Comparison of ENCODE assay signal across 19 mouse cellular contexts in the genomic region with DNA sequence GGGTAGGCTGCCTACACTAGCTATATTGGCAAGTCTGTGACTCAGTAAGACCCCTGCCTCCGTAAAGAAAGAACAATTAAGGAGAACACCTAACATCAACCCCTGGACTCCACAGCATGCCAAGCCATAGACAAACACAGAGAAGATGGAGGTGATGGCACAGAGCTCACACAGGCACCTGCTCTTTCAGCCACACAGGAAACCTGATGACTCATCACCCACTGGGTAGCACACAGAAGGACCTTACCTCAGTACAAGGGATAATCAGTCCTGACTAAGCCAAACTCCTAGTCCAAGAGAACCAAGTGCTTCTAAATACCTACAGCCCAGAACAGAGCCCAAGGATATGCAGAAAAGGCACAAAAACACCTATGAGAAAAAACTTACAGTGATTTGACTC. TPM values are rescaled to one million over a fixed set of nuclear protein-coding genes. Genes with fewer than 3 reads are reported as not detected.
A peak's percentile ranks its signal among the peaks of the same experiment; 100 is the strongest.
DNase-seq lines count a peak whose midpoint lies in the region; ATAC-seq and TF ChIP-seq lines count a peak whose summit lies in the region.
"Had no signal": no experiment of that assay in that cellular context is flagged by ENCODE, and none has a peak within 500 bp of the region (broad histone marks: within the 10 kb centered on the region; RNA-seq: fewer than 3 reads in every experiment).

No protein-coding gene starts in this region.

- peaks cover 11% of the 10 kb centered on the region for H3K4me1 ChIP-seq in kidney, adult 2 months (ENCODE audit: control insufficient read depth, insufficient read depth, low read length)
- 0 out of 4 replicates have a peak, but pooled peaks cover 0 to 3% of the 10 kb centered on the region in 2 experiments for H3K4me1 ChIP-seq in MEL (ENCODE audit: control insufficient read depth in 1 of 2, insufficient read depth in 2 of 2, low read length in 2 of 2)
- H3K4me1 ChIP-seq in lung, postnatal 0 days (ENCODE audit: insufficient read depth, low read depth, low read length): no peaks in the 10 kb centered on the region

- no peak overlapping the region for H3K4me3 ChIP-seq in kidney, adult 2 months (ENCODE audit: insufficient read depth, low read depth, low read length)
- no peak overlapping the region for H3K4me3 ChIP-seq in MEL (ENCODE audit: control insufficient read depth in 1 of 2, insufficient read depth in 1 of 2, low read depth in 2 of 2, low read length in 2 of 2)
- no peak overlapping the region for H3K4me3 ChIP-seq in lung, postnatal 0 days (ENCODE audit: low read depth, low read length)
- H3K4me3 ChIP-seq: embryonic facial prominence, embryonic 13.5 days; forebrain, embryonic 12.5 days; heart, adult 2 months; hindbrain, embryonic 10.5 days had no signal

- no peaks in the 10 kb centered on the region for H3K36me3 ChIP-seq in kidney, adult 2 months (ENCODE audit: control insufficient read depth, insufficient read depth, low read length)
- H3K36me3 ChIP-seq in MEL (ENCODE audit: control insufficient read depth in 1 of 2, insufficient read depth in 2 of 2, low read length in 2 of 2): no peaks in the 10 kb centered on the region; a peak in 1 of 4 replicates
- no peaks in the 10 kb centered on the region for H3K36me3 ChIP-seq in lung, postnatal 0 days (ENCODE audit: insufficient read depth, low read length)
- H3K36me3 ChIP-seq: embryonic facial prominence, embryonic 13.5 days; forebrain, embryonic 12.5 days had no signal

- no peak overlapping the region for H3K4me2 ChIP-seq in lung, postnatal 0 days (replicated peaks; ENCODE audit: low read depth, low read length)
- H3K4me2 ChIP-seq: embryonic facial prominence, embryonic 13.5 days; forebrain, embryonic 12.5 days; heart, embryonic 11.5 days; hindbrain, embryonic 14.5 days had no signal

- no peak for TF ChIP-seq RAD21 in MEL (IDR thresholded peaks at IDR 0.05; ENCODE audit: low read depth, low read length)

- no peaks in the 10 kb centered on the region for H3K27me3 ChIP-seq in kidney, adult 2 months (replicated peaks; ENCODE audit: control insufficient read depth, insufficient read depth, low read length)
- no peaks in the 10 kb centered on the region for H3K27me3 ChIP-seq in MEL (ENCODE audit: control insufficient read depth in 1 of 2, insufficient read depth in 2 of 2, low read length in 2 of 2)
- H3K27me3 ChIP-seq in lung, postnatal 0 days (replicated peaks; ENCODE audit: insufficient read depth, low read length): no peaks in the 10 kb centered on the region
- H3K27me3 ChIP-seq: embryonic facial prominence, embryonic 13.5 days; forebrain, embryonic 12.5 days had no signal

- TF ChIP-seq EP300 in MEL (IDR thresholded peaks at IDR 0.05; ENCODE audit: low read depth in 1 of 2, low read length in 2 of 2): no peak
- no peak for TF ChIP-seq EP300 in lung, postnatal 0 days (IDR thresholded peaks at IDR 0.05)

- H3K79me2 ChIP-seq in MEL (ENCODE audit: control insufficient read depth, insufficient read depth, low read length, poor library complexity): no peaks in the 10 kb centered on the region

- H3K9me3 ChIP-seq in MEL (replicated peaks; ENCODE audit: insufficient read depth, low read length): no peaks in the 10 kb centered on the region
- H3K9me3 ChIP-seq in lung, postnatal 0 days (ENCODE audit: low read length): no peaks in the 10 kb centered on the region
- H3K9me3 ChIP-seq: embryonic facial prominence, embryonic 13.5 days; forebrain, embryonic 12.5 days; G1E; hindbrain, embryonic 10.5 days had no signal

- H3K27ac ChIP-seq in kidney, adult 2 months (ENCODE audit: insufficient read depth, low read depth, low read length): no peak overlapping the region
- H3K27ac ChIP-seq in MEL (ENCODE audit: control insufficient read depth, low read depth, low read length): no peak overlapping the region
- no peak overlapping the region for H3K27ac ChIP-seq in lung, postnatal 0 days (ENCODE audit: low read length)
- H3K27ac ChIP-seq: embryonic facial prominence, embryonic 13.5 days; forebrain, embryonic 12.5 days; heart, adult 2 months; hindbrain, embryonic 10.5 days; hindbrain, embryonic 14.5 days had no signal

- ATAC-seq in lung, postnatal 0 days: no peak
- ATAC-seq: forebrain, embryonic 16.5 days; intestine, postnatal 0 days had no signal

- no peak for TF ChIP-seq CTCF in kidney, adult 2 months (conservative IDR thresholded peaks at IDR 0.05; ENCODE audit: insufficient read depth, insufficient read length, low read depth, low read length)
- no peak for TF ChIP-seq CTCF in MEL (IDR thresholded peaks at IDR 0.05 in 2 of 3, conservative IDR thresholded peaks at IDR 0.05 in 1 of 3; ENCODE audit: control insufficient read depth in 1 of 3, insufficient read depth in 1 of 3, low read depth in 2 of 3, low read length in 3 of 3, poor library complexity in 1 of 3, severe bottlenecking in 1 of 3)
- TF ChIP-seq CTCF in lung, postnatal 0 days (IDR thresholded peaks at IDR 0.05): no peak

- WGBS in kidney, adult 2 months: 92% methylated on average over 1 of the region's 1 CpGs
- 81% methylated on average over 1 of the region's 1 CpGs for WGBS in lung, postnatal 0 days

- peak; percentile 30 to 44 for DNase-seq in cerebellum, adult 18-20 months
- DNase-seq in cerebellum, postnatal 4 days (ENCODE audit: low spot score in 2 of 2): no peak
- peak; percentile 37 for DNase-seq in kidney, adult 2 months
- DNase-seq in kidney, adult 9 months: no peak
- DNase-seq in MEL (ENCODE audit: low read depth, low spot score): peak; percentile 17
- DNase-seq in cerebellum, adult 9-11 months: peak; percentile 40
- no peak for DNase-seq in layer of hippocampus, adult 9-11 months
- DNase-seq in lung, postnatal 0 days (ENCODE audit: low spot score): no peak
- DNase-seq: adrenal gland, postnatal 14 days; gastrocnemius, postnatal 10 days; heart, adult 2 months had no signal

- TF ChIP-seq POLR2A in kidney, adult 2 months (IDR thresholded peaks at IDR 0.05; ENCODE audit: low read depth, low read length): no peak
- no peak for TF ChIP-seq POLR2A in MEL (IDR thresholded peaks at IDR 0.05; ENCODE audit: control insufficient read depth in 1 of 2, insufficient read depth in 1 of 2, low read depth in 1 of 2, low read length in 2 of 2, poor library complexity in 1 of 2)

- no peak overlapping the region for H3K9ac ChIP-seq in MEL (ENCODE audit: control insufficient read depth, low read depth, low read length, poor library complexity, severe bottlenecking)
- H3K9ac ChIP-seq in lung, postnatal 0 days (replicated peaks; ENCODE audit: low read depth): no peak overlapping the region
- H3K9ac ChIP-seq: embryonic facial prominence, embryonic 13.5 days; forebrain, embryonic 12.5 days; hindbrain, embryonic 14.5 days had no signal

TF ChIP-seq in MEL, 35 proteins besides CTCF, POLR2A, EP300 and RAD21:
- TF ChIP-seq JUND (IDR thresholded peaks at IDR 0.05; ENCODE audit: low read depth, low read length): no peak
- no peak for TF ChIP-seq POLR2AphosphoS2 (IDR thresholded peaks at IDR 0.05; ENCODE audit: low read length)
- TF ChIP-seq RCOR1 (IDR thresholded peaks at IDR 0.05; ENCODE audit: low read depth, low read length): no peak
- no peak for TF ChIP-seq GABPA (IDR thresholded peaks at IDR 0.05; ENCODE audit: low read depth, low read length)
- no peak for TF ChIP-seq MAFK (IDR thresholded peaks at IDR 0.05; ENCODE audit: borderline replicate concordance, low read depth, low read length)
- TF ChIP-seq ELF1 (IDR thresholded peaks at IDR 0.05; ENCODE audit: low read depth, low read length): no peak
- no peak for TF ChIP-seq NRF1 (IDR thresholded peaks at IDR 0.05; ENCODE audit: insufficient read depth, low read depth, low read length, poor library complexity, severe bottlenecking)
- no peak for TF ChIP-seq KAT2A (conservative IDR thresholded peaks at IDR 0.05; ENCODE audit: low read depth, low read length)
- no peak for TF ChIP-seq ETS1 (IDR thresholded peaks at IDR 0.05; ENCODE audit: low read depth, low read length)
- TF ChIP-seq ZNF384 (IDR thresholded peaks at IDR 0.05; ENCODE audit: low read depth, low read length): no peak
- no peak for TF ChIP-seq HCFC1 (IDR thresholded peaks at IDR 0.05; ENCODE audit: low read depth, low read length)
- no peak for TF ChIP-seq TAL1 (IDR thresholded peaks at IDR 0.05; ENCODE audit: low read length)
- no peak for TF ChIP-seq TBP (IDR thresholded peaks at IDR 0.05; ENCODE audit: low read depth, low read length)

RNA-seq across cellular contexts. Expression of a gene that starts 50.2 kb away (rescaled TPM):
- 3.3 and 4.4 TPM in 2 replicates for polyA plus RNA-seq in kidney, adult 2 months (2012; rRNA removed)
- 11.0 and 11.3 TPM in 2 replicates for total RNA-seq in MEL (2012; rRNA removed)
- polyA plus RNA-seq in MEL (2012; ENCODE audit: insufficient read depth in 1 of 2, insufficient read length in 2 of 2, low read depth in 1 of 2, low replicate concordance in 2 of 2, missing spikeins in 1 of 2): 10 to 100 TPM in 1 of 2 experiments, not detected in 1; 10.6 TPM
- 14.7 and 16.2 TPM in 2 replicates for polyA plus RNA-seq in lung, postnatal 0 days (2015; fragmentation: Nextera tagmentation; extraction: Ambion mirVana)

Comparison
In these comparisons a context has a peak if more than half of its experiments do, and no peak if none do; other contexts are left out.
1. DNase-seq: peak in cerebellum, adult 18-20 months (2 of 2), kidney, adult 2 months (single experiment), MEL (single experiment) and cerebellum, adult 9-11 months (single experiment); none in cerebellum, postnatal 4 days (0 of 2), kidney, adult 9 months (single experiment), layer of hippocampus, adult 9-11 months (single experiment) and lung, postnatal 0 days (single experiment).